Mouse (Mus musculus) E14TG2a.4 (cell line): ENCODE measurements around the gene Ptprb.

Experiments used
- H3K27me3 ChIP-seq: 2 replicates; pipeline ENCODE4 v1.6.1; 2014; ENCODE audit warnings: low read length, control low read depth; ENCODE audit not compliant: insufficient read depth
- H3K36me3 ChIP-seq: 2 replicates; pipeline ENCODE4 v1.6.1; 2014; ENCODE audit warnings: low read length, control low read depth; ENCODE audit not compliant: insufficient read depth
- H3K4me1 ChIP-seq: replicated peaks from 2 replicates; pipeline ENCODE4 v1.6.1; 2014; ENCODE audit warnings: low read depth, low read length, control low read depth
- H3K4me3 ChIP-seq: replicated peaks from 2 replicates; pipeline ENCODE4 v1.5.1; 2014; ENCODE audit warnings: mild to moderate bottlenecking, low read length
- H3K9me3 ChIP-seq: 2 replicates; pipeline ENCODE4 v1.6.1; 2014; ENCODE audit warnings: low read length, control low read depth
- CTCF ChIP-seq: conservative IDR thresholded peaks from 2 replicates; pipeline ENCODE4 v1.5.1; 2014; ENCODE audit warnings: low read length
- NANOG ChIP-seq: IDR thresholded peaks from 2 replicates; pipeline ENCODE4 v1.6.1; 2014; ENCODE audit warnings: borderline replicate concordance, low read length, mixed read lengths
- POU5F1 ChIP-seq: IDR thresholded peaks from 2 replicates; pipeline ENCODE4 v1.6.1; 2014; ENCODE audit warnings: low read length, borderline replicate concordance

The Ptprb gene

DNA sequence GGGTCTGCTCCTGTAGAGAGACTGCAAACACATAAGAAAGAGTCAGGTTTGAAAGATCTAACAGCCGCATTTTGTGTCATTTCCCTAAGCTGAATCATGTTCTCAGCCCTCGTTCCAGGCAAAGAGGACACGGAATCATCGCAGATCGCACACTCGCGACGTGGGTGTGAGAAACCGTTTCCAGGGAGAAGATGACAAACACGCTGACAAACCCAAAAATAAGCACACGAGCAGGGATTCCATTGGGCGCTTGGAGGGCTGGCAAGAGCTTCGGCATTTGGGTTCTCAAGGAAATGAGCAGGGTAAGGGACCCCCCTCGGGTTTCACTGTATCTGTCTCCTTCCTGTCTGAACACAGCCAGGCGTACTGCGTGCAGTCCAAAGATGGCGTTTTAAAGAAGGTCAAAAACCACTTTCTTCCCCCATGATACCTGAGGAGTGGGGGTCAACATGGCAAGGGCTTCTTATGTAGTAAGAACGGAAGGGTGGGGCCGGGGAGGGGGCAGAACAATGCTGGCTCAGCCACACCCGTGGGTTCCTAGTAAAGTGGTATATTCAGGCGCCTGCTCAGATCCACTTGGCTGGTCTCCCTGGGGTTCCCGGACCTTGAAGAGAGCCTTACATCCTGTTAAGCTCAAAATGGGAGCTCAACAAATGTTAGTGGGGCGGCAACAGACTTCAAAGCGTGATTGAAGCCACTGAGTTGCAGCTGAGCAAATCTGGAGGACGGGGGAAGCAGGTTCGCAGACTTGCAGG, 152.9 kb downstream of the Ptprb start:
- TF ChIP-seq NANOG: no peak
- no peak for TF ChIP-seq CTCF
- TF ChIP-seq POU5F1: no peak
- peaks cover 7% of the 10 kb centered on the region; the same call in 1 of the 2 replicates for H3K9me3 ChIP-seq

DNA sequence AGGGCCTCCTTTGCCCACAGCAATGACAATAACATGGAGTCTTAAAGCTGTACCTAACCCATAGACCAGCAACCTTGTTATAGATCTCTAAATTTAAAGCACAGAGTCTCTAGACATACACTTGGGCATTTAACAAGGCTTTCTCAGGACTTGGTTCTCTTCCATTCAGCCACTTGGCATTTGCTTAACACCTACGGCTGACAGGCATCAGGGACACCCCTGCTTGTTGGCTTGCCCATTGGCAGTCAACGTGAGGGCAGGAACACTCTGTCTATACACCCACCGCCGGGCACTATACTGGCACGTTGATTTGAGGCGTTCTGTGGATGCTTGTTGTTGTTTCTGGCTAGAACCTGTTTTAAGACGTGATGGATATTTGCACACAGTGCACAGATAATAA, 157.1 kb downstream of the Ptprb start:
- Histone ChIP-seq H3K36me3 (no peaks in the 10 kb centered on the region), H3K27me3 (peaks cover 8% of the 10 kb centered on the region; the same call in 1 of the 2 replicates), H3K4me3 (no peak overlapping the region), H3K4me1 (peaks cover 36% of the 10 kb centered on the region), H3K9me3 (peaks cover 11% of the 10 kb centered on the region)
- TF ChIP-seq POU5F1 (no peak), NANOG (no peak)

More for the DNA sequence above, 152.9 kb downstream of the Ptprb start:
- Histone ChIP-seq H3K36me3 (no peaks in the 10 kb centered on the region), H3K4me3 (peak overlapping the region; percentile 48), H3K27me3 (peaks cover 24% of the 10 kb centered on the region; the same call in 1 of the 2 replicates), H3K4me1 (peaks cover 57% of the 10 kb centered on the region)

DNA sequence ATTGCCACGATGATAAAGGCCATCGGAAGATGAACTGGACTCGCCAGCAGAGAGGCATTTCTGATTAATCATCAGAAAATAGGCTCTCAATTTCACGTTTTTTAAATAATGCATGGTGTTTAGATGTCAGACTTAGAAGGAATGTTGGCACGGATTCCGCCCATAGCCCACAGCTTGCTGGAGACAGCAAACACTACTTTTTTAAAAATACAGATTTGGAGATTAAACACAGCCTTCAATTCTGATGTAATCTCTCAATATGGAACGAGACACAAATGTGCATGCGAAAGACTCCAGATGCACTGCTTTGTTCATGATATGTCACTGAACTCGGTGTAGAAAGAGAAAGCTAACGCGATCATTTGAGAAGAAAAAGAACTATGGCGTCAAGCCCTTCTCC, 160.1 kb downstream of the Ptprb start:
- TF ChIP-seq NANOG: no peak
- peaks cover 34% of the 10 kb centered on the region for H3K9me3 ChIP-seq
- peaks cover 7% of the 10 kb centered on the region; the same call in 1 of the 2 replicates for H3K36me3 ChIP-seq
- H3K4me1 ChIP-seq: peaks cover 6% of the 10 kb centered on the region
- H3K27me3 ChIP-seq: no peaks in the 10 kb centered on the region
- H3K4me3 ChIP-seq: no peak overlapping the region
